Mouse (Mus musculus) heart, embryonic 14.5 days (tissue): ENCODE data around the gene Dvl3. TPM values are rescaled to one million over a fixed set of nuclear protein-coding genes. Genes with fewer than 3 reads are reported as not detected.

Experiments
- polyA plus RNA-seq: library from polyadenylated mRNA; unstranded; fragments of >200 nt; fragmentation: Nextera tagmentation; extraction: Ambion mirVana; gene quantifications from 2 replicates; pipeline ENCODE4 v1.2.1, GENCODE M21; 2014

Dvl3 gene
- polyA plus RNA-seq, 1 experiment from 2014 or later, result 21.0 TPM

Other genes with a start within 250 kb of the Dvl3 start
- gene Parl, start 214.6 kb upstream of the Dvl3 start, polyA plus RNA-seq, result 65.8 and 70.9 TPM in 2 replicates
- not detected in 2 replicates for gene Cyp2ab1, start 191.6 kb upstream of the Dvl3 start, polyA plus RNA-seq
- 64.6 and 68.6 TPM in 2 replicates for gene Abcc5, start 90.6 kb upstream of the Dvl3 start, polyA plus RNA-seq
- 67.3 and 69.6 TPM in 2 replicates for gene Eif2b5, start 18.2 kb upstream of the Dvl3 start, polyA plus RNA-seq
- 451 and 502 TPM in 2 replicates for gene Ap2m1, start 18.5 kb downstream of the Dvl3 start, polyA plus RNA-seq
- gene Abcf3, start 31.6 kb downstream of the Dvl3 start, polyA plus RNA-seq, result 37.1 and 46.0 TPM in 2 replicates
- 0.23 and 0.54 TPM in 2 replicates for gene Vwa5b2, start 72.5 kb downstream of the Dvl3 start, polyA plus RNA-seq
- gene Eef1akmt4, start 94.6 kb downstream of the Dvl3 start, polyA plus RNA-seq, result 19.4 TPM in 2 replicates
- 0.14 TPM in 1 of 2 replicates, not detected in the other for gene Gm49333, start 94.6 kb downstream of the Dvl3 start, polyA plus RNA-seq
- 29.3 and 31.4 TPM in 2 replicates for gene Alg3, start 94.8 kb downstream of the Dvl3 start, polyA plus RNA-seq
- 0.40 and 0.57 TPM in 2 replicates for gene Camk2n2, start 104.3 kb downstream of the Dvl3 start, polyA plus RNA-seq
- gene Ece2, start 112.8 kb downstream of the Dvl3 start, polyA plus RNA-seq, result 0.22 and 0.53 TPM in 2 replicates
- gene Psmd2, start 134.7 kb downstream of the Dvl3 start, polyA plus RNA-seq, result 217 and 231 TPM in 2 replicates
- 96.6 and 107 TPM in 2 replicates for gene Eif4g1, start 151.3 kb downstream of the Dvl3 start, polyA plus RNA-seq
- 7.1 and 7.2 TPM in 2 replicates for gene Fam131a, start 176.3 kb downstream of the Dvl3 start, polyA plus RNA-seq
- gene Polr2h, start 200.7 kb downstream of the Dvl3 start, polyA plus RNA-seq, result 53.2 and 58.4 TPM in 2 replicates
- 4.0 and 5.1 TPM in 2 replicates for gene Clcn2, start 200.8 kb downstream of the Dvl3 start, polyA plus RNA-seq
- gene Chrd, start 216.1 kb downstream of the Dvl3 start, polyA plus RNA-seq, result 0.67 and 0.70 TPM in 2 replicates
- gene Thpo, start 217.5 kb downstream of the Dvl3 start, polyA plus RNA-seq, result 0.34 TPM in 1 of 2 replicates, not detected in the other